Mouse (Mus musculus): Measurements from ENCODE around the gene Scd2.
"Not testable (repeated sequence)": the region's sequence is repeated elsewhere in the genome, so short reads cannot be mapped to it uniquely, and the experiment has no call there.

The Scd2 gene

DNA sequence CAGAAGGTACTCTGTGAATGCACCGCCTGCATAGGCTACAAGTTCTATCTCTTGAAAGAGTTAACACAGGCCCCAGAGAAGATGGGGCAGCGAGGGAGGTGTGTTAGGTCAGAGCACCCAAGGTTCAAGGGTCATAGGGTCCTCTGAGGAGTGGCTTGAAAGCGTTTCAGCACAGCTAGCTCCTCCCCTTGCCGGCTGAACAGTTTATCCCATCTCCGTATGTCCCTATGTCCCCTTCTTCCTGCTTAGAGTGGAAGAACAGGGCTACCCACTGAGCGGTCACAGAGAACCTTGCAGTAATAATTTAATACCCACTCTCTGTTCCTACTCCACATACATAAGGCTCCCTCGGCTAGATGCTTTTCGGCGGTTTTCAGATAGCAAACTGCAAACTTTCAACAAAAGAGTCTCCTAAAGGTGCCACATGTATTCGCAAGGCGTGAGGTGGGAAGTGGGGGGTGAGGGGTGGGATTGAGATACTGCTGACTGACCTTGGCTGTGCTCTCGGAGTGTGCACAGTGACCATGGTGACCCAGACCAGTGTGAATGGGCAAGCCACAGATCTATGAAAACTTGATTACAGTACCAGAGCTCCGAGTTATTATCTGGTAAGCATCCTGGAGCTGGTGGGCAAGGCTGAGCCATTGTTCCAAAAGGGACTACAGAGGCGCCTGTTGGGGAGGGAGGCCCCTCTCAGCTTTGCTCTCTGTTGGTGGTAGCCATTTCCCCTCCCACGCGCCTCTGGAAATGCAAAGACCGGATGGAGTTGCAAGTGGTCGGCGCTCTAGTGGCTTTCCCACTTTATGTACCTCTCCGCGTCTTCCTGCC is at the start of gene Scd2:
Scd2 (plus strand) TSS at position 734 of the 828 bp plus-strand sequence.
- no peak for DNase-seq (ENCODE audit: low spot score)

DNA sequence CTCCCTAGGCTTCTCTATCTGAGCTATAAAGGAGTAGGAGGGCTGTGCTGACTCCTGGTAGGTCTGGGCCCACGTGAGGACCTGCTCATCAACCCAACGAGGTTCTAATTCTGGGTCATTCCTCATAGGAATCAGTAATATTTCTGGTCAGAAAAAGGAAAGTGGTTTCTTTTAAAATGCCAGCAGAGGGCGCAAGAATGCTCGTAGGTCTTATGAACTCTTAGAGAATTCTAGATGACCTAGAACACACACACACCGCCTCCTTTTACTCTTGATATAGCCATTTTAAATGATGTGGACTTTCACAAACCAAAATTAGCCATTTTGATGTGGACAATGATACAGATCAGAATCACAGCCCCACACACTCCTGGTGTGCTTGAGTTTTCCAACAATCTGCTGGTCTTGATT is 47.7 kb upstream of the Scd2 start:
- no peak for DNase-seq (ENCODE audit: low spot score)

DNA sequence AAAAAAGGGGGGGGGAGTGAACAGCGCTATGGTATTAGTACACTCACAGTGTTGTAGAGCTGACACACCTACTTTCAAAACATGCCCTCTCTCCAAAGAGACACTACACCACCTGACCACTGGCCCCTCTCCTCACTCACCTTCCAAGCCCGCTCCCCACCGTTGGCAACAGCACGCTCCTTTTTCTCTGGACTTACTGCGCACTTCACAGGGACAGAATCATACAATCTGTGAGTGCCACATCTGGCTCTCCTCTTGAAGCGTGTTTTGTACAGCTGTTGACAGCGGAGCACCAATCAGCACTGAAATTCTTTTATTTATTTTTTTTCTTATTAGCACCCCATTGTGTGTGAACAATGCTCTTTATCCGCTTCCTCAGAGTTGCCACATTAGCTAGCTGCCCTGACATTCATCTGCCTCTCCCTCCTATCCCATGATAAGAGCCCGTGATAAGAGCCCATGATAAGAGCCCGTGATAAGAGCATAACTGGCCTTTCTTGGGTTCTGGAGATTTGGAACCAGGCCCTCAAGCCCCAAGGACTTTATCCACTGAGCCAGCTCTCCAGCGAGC is 47.0 kb upstream of the Scd2 start:
- no peak for DNase-seq (ENCODE audit: low spot score)

DNA sequence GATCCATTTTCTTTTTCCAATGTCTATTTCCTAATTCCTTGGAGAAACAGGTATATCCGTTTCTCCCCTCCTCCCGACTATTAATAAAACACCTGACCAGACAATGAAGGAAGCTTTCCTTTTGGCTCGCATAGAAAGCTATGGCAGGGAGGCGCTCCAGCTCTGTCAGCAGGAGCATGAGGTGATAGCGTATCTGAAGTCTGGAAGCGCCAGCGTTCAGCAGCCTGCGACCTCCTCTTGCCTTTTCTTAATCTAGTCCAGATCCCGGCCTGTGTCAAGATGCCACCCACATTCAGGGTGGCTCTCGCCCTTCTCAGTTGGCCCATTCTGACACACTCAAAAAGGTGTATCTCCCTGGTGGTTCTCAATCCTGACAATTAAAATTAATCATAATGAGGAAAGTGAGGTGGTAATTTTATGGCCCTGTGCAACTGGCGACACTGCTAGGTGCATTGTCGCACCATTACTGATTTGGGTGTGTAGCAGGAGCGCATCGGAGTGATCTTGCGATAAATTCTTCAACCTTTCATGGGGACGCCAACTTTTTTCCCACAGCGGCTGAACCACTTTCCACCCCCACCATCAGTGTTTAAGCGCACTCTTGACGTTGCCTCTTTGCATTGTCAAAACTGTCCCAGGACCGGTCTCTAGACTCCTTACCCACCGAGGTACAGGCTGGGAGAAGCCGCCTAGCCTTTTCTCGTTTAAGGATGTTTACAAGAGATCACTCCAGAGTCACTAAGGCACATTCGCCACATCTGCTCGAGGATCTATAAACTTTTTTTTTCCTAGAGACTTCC is 46.0 kb upstream of the Scd2 start:
- DNase-seq (ENCODE audit: low spot score) = no peak

DNA sequence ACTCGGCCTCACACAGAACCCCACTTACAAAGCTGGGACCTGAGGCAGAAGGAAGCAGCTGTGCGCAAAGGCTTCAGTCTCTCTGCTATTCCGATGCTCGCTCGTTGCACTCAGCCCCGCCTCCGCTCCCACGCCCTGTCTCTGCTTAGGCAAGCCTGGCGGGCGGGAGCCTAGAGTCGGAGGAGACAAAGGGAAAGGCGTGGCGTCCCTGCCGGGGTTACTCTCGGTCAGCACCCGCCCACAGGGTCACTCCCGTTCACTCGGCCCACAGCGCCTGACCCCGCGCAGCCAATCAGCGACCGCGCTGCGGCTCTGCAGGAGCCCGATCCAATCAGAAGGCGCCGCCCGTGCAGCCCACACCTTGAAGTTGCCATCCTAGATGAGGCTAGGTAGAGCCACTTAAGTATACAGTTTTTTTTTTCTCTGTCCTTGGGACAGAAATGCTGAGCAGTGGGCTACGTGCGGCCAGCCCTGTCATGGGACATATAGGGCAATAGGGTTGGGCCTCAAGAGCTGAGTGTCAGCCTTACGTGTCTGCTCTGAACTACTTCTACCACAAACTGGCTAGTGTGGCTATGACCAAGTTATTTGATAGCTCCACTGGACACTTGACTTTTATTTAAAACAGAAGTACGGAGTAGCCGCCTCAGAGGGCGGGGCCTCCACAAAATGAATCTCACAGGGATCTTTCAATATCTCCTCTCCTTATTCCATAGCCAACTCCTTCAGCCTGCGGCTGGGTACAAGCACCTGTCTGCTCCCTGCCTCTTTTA is 45.2 kb upstream of the Scd2 start:
- DNase-seq (ENCODE audit: low spot score) = peak; percentile 89

DNA sequence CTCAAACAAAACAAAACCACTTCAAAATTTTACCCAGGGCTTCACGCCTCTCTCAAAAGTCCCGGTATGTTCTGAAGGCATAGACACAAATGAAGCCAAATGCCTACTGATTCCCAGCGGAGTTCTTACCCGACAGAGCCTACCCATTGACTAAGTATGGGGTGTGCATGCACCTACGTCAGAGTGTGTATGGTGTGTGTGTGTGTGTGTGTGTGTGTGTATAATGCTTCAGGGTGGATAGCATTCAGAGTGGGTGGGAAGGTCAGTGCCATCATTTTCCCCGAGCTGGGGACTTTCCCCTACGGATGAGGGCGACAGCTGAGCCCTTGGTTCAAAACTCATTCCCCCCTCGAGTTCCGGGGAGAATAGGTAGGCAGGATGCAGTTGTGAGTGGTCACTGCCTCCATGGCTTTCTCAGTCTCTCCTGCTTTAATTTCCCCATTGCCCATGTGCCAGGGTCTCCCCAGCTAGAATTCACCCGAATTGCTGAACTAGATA is 44.6 kb upstream of the Scd2 start:
- no peak for DNase-seq (ENCODE audit: low spot score)

DNA sequence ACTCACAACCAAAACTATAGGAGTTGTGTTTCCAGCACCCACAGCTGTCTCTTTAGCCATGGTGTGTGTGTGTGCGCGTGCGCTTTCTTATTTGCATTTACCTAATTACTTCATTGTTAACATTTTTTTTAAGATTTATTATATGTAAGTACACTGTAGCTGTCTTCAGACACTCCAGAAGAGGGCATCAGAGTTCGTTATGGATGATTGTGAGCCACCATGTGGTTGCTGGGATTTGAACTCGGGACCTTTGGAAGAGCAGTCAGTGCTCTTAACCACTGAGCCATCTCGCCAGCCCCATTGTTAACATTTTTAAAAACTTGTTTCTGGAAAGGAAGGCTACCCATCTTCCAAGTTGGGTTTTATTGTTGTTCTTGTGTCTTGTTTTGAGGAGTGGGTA is 42.3 kb upstream of the Scd2 start:
- DNase-seq (ENCODE audit: low spot score) = not testable (repeated sequence)

DNA sequence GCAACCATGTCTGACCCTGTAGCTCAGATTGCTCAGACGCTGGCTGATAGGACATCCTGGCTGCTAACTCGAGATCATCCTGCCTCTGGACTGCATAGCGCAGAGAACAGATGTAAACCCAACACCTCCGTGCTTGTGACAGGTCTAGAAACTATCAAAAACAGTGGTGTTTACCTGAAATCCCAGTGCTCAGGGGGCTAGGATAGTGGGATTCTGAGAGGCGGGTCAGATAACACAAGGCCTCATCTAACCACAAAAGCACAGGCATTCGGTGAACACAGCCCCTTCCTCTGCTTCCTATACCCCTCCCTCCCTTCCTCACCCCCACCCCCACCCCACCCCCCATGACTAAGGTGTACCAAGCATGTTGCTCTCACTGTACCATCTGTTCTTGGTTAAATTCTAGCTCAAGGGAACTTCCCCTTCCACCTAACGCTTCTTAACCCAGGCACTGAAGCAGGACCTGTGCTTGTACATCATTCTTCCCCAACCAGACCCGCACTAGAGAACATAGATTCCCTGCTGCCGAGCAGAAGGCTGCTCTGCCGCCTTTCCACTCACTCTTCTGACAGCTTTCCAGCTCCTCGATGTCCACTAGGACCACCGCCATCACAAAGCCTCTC is 41.4 kb upstream of the Scd2 start:
- DNase-seq (ENCODE audit: low spot score) = no peak

DNA sequence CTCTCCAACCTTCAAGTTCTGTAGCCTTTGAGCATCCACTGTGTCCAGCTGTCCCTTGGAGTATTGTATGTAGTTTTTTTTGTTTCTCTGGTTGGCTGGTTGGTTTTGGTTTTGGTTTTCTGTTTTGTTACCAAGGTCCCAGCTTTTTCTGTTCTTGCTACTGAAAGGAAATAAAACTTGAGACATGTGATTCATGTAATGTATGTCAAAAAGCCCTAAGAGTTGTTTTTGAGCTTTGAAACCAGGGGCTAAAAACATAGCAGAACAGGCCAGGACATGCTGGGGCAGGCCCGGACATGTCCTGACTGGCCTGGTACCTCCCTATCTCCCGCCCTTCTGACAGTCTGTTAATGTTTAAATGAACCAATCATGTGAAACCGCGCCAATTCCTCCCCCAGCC is 39.4 kb upstream of the Scd2 start:
- DNase-seq (ENCODE audit: low spot score) = not testable (repeated sequence)

DNA sequence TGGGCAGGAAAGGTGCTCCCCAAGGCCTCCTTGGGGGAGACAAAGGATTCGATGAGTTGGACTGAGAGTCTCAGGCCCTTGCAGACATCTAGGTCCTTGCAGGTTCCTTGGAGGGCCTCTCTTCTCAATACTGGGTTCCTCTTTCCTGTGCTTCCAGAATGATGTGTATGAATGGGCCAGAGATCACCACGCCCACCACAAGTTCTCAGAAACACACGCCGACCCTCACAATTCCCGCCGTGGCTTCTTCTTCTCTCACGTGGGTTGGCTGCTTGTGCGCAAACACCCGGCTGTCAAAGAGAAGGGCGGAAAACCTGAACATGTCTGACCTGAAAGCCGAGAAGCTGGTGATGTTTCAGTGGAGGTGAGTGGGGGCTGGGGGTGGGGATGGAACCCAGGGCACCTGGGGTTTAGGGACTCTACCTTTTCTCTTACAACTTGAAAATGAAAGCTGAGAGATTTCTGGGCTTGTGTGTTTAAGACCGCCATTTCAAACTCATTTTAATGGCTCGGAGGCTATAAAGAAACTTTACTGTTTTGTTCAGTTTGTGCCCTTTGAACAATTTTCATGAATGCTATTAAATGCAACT is 36.0 kb upstream of the Scd2 start:
- no peak for DNase-seq (ENCODE audit: low spot score)

DNA sequence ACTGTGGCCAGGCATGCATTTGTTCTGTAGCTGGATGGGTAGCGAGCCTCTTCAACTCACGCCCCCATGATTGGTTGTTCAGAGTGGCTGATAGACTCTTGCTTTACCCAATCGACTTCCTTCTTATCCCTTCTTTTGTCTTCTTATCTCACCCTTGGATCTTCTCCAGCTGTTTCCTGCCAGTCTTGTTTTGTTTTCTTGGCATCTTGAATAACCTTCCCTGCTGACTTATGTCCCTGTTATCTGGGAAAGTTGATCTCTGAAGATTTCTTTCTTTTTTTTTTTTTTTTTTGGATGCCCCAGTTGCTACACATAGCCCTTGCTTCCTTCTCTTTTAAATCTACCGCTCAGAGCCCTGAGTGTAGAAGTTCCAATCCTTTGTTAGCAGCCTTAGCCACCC is 34.0 kb upstream of the Scd2 start:
- no peak for DNase-seq (ENCODE audit: low spot score)

DNA sequence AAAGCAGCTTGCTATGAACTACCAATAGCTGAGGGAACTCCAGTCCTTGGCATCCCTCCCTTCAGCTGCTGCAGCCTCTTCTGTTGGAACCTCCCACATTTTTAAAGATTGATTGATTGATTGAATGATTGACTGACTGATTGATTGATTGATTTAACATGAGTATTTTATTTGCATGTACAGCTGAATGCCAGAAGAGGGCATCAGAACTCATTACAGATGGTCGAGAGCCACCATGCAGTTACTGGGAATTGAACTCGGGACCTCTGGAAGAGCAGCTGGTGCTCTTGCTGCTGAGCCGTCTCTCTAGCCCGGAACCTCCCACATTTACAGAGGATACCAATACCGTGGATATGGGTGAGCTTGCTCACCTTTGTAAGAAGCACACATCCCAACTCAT is 33.0 kb upstream of the Scd2 start:
- DNase-seq (ENCODE audit: low spot score) = no peak

DNA sequence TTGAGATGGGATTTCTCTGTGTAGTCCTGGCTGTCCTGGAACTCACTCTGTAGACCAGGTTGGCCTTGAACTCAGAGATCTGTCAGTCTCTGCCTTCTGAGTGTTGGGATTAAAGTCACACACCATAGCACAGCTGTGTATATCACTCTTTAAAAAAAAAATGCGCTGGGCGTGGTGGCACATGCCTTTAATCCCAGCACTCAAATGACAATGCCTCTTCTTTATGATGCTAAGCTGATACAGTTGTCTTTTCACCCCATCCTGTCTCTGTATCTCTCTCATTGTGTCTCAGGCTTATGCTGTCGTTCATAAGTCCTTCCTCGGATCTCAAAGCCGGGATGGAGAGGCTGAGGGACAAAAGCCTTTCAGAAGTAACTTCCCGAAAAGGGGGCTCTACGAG is 31.7 kb upstream of the Scd2 start:
- no peak for DNase-seq (ENCODE audit: low spot score)

DNA sequence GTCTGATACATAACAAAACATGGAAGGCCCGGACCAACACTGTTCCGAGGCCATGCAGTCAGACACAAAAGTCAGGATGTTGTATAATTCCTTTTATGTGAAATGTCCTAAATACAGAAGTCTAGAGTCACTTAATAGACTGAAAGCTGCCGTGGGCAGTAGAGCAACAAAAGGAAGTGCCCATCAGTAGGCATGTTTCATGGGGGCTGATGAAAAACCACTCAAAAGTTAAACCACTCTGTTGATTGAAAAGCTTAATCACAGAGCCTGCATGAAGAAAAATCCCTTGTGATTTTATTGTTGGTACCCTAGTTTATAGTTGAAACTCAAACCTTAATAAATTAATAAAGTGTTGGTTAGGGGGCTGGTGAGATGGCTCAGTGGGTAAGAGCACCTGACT is 29.9 kb upstream of the Scd2 start:
- no peak for DNase-seq (ENCODE audit: low spot score)

DNA sequence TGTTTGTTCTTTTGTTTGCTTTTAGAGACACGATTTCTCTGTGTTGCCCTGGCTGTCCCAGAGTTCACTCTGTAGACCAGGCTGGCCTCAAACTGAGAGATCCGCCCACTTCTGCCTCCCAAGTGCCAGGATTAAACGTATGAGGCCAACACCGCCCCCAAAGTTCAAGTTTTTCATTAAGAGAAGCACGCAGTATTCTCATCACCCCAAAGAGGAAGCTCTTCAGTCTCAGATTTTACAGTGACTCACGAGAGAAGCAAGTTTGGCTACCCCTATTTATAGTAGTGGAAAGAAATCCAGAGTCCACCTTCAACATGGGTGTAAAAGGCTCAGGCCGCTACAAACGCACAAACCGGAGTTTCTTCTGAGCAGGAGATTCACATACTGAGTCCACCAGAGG is 29.2 kb upstream of the Scd2 start:
- no peak for DNase-seq (ENCODE audit: low spot score)

DNA sequence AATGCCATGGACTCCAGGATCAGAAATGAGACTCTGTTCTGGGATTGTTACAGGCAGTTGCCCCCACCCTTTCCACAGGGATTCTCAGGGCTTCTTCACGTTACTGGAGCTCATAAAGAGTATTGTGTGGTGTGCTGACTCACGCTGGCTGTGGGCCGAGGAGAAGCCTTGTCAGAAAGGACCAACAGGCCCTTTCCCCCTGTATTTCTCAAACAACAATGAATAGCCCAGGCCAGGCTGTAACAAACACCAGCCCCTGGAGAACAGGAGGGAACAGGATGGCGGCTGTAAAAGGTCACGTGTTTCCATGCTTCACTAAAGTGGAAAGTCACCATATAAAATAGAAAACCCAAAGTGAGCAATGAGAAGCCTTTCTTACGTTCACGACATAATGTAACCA is 28.2 kb upstream of the Scd2 start:
- DNase-seq (ENCODE audit: low spot score) = no peak

DNA sequence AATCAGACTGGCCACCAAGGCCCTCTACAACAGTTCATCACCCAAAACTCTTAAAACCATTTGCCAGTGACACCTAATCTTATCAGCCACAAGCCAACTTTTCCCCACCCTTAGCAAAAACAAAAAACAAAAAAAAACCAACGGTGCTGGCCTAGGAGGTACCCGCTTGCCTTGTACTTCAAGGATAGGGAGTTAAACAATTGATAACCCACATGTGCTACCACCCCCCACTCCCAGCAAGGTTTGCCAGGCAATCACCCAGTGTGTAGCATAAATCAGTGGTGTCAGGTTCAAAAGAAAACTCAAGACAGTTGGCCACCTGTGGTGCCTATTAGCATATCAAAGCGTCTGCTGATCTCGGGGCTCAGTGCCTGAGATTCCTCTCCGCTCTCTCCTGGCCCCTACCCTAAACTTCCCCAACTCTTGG is 27.6 kb upstream of the Scd2 start:
- no peak for DNase-seq (ENCODE audit: low spot score)

DNA sequence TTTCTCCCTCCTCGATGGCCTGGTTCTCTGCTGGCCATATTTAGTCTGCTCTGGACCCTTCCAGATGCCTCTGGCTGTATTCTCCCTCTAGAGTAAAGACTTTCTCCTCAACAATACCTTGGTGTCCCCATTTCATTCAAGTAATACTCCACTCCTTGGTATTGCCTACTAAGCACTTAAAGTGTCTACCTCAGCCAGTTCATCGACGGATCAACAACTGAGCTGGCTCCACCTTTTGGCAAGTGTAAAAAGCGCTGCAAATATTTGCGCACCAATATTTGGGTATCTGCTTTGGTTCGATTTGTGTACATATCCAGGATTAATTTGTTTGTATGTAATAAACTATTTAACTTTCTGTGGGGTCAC is 27.0 kb upstream of the Scd2 start:
- no peak for DNase-seq (ENCODE audit: low spot score)

DNA sequence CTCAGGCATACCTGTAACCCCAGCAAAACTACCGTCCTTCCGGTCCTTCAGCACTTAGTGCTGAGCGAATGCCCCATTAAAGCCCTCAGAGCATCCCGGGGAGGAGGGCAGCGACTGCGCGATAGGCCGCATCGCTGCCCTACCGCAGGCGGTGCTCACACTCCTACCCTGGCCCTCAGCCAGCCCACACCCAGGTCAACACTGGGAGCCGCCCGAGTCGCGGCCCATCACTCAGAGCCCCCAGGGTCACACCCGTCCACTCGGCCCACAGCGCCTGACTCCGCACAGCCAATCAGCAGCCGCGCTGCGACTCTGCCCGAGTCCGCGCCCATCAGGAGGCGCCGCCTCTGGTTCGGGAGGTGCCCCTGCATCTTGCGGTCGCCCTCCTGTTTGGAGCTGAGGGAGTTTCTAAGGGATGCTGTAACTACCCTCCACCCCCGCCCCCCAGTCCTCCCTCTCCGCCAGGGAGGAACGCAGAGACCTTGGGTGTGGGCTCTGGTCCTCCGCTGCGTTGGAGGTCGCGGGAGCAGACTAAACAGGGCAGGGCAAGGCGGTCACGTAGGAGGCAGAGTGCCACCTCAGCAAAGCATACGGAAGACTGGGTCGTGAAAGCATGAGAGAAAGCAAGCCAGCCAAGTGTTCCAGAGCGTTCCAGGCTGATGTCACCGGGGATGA is 26.5 kb upstream of the Scd2 start:
- DNase-seq (ENCODE audit: low spot score) = peak; percentile 79

DNA sequence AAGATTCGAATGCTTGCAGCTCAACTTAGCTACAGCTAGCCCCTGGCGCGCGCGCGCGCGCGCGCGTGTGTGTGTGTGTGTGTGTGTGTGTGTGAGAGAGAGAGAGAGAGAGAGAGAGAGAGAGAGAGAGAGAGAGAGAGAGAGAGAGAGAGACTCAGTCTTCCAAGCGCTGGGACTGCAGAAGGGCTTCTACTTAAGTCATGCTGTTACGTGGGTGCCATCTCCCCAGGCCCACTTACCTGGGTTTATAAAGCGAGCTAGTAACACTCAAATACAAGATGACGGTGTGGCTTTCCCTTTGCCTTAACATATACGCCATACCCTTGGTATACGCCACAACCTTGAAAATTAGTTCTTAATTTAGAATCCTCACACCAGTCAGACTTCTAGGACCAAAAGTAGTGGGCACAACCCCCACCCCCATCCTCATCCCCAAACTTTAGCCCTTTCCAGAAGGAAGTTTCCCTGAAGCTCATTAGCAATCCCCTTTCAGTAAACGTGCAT is 25.9 kb upstream of the Scd2 start:
- no peak for DNase-seq (ENCODE audit: low spot score)

DNA sequence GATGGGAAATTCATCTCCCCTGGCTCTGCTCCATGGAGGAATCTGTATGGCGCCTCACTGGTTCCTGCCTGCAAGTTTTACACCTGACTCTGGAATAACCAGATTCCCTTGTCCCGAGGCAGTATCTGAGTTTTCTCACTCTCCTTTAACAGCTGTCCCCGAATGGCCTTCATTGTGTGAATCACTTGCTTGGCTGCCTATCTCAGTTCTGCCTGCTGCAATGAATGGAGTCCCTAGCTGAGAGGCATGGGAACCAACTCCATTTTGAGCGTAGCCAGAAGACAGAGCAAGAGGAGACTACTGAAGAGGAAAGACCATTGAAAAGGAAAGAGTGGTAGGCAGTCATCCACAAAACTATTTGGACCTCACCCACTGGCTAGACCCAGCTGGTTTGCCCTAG is 19.8 kb upstream of the Scd2 start:
- DNase-seq (ENCODE audit: low spot score) = no peak
